Mouse (Mus musculus) spleen, postnatal 36 days (tissue): Measurements from ENCODE around the gene Itgb1.

Experiments used
- DNase-seq, 2 experiments: peaks; one replicate each; pipeline ENCODE4 v3.0.0; 2022; ENCODE audit warnings: low spot score in 2 of 2, mixed read lengths in 1 of 2

Itgb1 gene

GRCm38 (mm10) chr8:128681970-128682369, 3.5 kb upstream of the Itgb1 start:
- no peak for DNase-seq

GRCm38 (mm10) chr8:128684609-128685506, 596 bp upstream of the Itgb1 start:
- peak in 1 of 2 experiments; percentile 46 for DNase-seq

DNA sequence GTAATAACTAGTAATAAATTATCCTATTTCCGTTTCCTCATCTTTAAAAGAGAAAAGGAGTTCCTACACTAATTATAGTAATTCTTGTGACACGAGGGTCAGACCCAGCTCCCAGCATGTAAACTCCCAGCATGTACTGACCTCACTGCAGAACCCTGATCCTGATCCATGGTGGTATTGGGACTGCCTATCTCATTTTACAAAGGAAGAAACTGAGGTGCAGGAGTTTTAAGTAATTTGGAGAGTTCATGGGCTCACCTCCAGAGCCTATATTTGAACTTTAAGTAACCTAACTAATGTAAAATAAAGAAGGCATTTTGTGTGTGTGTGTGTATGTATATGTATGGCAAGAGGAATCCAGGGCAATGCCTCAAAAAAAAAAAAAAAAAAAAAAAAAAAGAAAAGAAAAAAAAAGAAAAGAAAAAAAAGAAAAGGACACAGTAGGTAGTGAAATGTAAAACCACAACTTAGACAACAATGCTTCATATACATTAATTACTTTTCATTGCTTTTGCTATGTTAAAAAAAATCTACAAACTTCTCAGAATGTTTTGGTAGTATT, 1.1 kb downstream of the Itgb1 start:
- no peak for DNase-seq

DNA sequence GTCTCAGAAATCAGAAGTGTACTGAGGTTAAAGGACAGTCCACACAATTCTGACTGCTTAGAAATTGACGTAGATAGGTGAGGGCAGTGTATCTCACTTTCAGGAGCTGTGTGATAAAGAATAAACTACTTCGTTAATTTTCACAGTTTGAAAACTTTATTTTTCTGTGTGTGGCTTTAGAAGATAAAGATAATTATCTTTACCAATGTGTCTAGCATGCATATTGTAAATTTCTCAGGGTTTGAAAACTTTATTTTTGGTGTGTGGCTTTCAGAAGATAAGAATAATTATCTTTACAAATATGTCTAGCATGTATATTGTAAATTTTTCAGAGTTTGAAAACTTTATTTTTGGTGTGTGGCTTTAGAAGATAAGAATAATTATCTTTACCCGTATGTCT, 3.2 kb downstream of the Itgb1 start:
- DNase-seq: no peak

GRCm38 (mm10) chr8:128690056-128690455, 4.6 kb downstream of the Itgb1 start:
- DNase-seq: no peak

- no peak for DNase-seq
These were observed 11.4 kb downstream of the Itgb1 start for GRCm38 (mm10) chr8:128696701-128697397.

DNA sequence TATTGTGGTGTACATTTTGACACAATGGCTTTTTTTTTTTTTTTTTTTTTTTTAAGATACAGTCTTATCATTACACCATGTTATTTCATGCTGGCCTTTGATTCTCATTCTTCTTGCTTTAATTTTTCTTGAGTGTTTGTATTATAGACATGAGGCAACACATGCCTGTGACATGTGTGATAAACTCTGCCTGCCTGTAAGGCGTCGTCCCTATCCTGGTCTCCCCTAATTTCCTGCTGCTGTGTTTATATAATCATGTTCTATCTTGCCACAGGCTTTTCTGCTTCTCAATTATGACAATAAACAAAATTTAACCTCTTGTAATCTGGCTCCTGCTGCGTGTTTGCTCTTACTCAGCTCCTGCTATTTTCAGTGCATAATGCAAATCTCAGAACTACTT, 12.5 kb downstream of the Itgb1 start:
- no peak for DNase-seq

DNA sequence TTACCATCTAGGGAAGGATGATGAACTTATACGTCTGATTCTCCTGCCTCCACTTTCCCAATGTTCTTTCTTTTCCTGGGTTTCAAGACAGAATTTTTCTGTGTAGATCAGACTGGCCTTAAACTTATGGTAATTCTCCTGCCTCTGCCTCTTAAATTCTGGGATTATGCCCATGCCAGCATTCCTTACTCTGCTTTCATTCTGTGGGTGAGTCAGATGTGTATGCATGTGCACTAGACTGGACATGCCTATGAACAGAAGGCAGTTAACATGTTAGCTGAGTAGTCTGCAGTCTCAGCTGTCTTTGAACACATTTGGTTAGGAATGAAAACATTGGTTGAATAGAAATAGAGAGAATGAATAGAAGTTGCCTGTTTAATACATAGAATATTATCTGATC, 18.9 kb downstream of the Itgb1 start:
- DNase-seq: no peak

DNA sequence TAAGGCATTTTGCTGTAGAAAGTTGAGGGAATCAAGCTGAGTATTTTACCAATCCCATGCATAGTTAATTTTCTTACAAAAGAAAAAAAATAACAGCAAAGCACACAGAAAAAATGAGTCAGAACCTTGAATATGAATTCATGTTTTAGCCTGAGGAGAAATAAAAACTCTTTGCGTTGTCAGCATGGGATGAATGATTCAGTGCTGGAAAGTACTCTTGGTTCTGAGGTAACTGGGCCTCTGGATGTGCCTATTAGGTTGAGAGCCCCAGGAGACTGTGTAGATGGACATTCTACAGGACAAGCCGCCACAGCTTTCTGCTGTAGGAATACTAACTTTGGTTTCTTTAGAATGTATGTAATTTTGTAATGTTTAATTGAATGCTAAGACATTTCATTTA, 19.4 kb downstream of the Itgb1 start:
- DNase-seq: no peak

DNA sequence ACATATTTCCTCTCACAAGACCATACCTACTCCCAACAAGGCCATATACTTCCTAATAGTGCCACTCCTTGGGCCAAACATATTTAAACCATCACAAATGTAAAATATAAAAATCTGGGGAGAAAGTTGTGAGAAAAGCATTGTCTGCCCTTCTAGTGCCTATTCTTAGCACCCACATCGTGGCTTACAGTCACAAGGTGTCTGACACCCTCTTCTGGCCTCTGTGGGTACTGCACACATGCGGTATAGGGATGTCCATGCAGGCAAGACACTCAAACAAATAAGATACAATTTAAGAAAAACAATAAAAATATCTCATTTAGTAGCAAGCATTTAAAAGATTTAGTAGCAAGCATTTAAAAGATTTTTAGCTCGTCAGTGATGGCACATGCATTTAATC, 23.8 kb downstream of the Itgb1 start:
- DNase-seq: peak; percentile 59 to 70

DNA sequence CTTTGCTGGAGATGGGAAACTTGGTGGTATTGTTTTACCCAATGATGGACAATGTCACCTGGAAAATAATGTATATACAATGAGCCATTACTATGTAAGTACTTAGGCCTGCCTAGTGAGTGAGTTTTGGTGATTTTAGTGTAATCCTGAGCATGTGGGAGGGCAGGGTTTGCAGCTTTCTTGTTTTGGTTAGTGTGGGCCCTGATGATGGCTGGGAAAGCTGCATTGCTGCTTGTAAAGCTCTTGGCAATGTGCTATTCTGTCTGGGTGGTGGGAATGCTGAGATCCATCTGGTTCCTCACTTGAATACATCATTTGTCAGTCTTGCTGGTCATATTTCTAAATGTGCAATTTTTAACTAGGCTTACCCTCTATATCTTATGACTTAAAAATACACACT, 30.7 kb downstream of the Itgb1 start:
- DNase-seq: no peak

DNA sequence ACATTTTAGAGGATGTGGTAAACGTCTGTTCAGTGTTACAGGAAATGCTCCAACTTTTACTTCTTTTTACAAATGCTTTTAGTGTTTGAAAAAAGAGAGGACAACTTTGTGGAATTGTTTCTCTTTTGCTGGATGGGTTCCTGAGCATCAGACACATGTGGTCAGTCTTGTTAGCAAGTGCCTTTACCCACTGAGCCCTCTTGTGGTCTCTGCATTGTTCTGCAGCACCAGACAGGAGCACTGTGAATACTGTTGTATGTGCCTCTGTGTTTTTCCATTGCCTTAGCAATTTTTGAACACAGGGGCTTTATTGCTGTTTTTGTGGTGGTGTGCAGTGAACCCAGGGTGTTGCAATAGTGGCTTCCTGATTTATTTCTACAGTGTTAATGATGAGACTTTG, 39.4 kb downstream of the Itgb1 start:
- no peak for DNase-seq

GRCm38 (mm10) chr8:128727213-128727612, 41.8 kb downstream of the Itgb1 start:
- no peak for DNase-seq

DNA sequence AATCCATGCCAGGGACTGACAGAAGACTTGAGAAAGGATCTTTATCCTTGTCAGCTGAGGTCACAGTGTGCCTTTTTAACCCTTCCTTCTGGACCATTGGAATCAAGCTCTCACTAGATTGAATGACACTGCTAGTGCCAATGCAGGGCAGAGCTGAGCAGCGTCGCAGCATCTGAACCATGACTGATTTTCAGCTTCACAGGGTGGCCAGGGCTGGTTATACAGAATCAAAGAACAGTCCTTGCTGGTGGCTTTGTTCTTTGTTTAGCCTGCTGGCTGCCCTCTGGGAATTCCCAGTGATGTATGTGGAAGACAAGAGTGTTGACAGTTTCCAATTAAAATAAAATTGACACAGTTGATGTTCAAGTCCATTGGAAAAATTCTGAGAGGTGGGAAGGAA, 46.8 kb downstream of the Itgb1 start:
- DNase-seq: no peak

DNA sequence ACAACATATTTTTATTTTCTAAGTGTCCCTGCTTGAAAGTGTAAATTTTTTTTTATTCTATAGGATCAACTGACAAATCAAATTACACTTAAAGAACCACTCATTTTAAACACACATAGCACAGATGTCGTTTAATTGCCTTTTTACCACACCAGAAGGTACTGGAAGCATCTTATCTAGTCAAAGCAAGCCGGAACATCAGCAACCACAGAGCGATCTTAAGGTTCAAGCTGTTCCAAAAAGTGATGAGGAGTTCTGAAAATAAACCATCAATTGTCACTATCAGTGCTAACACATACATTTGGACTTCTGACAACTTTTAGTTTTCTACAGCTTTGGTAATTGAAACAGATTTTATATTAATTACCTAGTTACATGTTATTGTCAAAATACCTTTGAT, 48.7 kb downstream of the Itgb1 start:
- DNase-seq: no peak

GRCm38 (mm10) chr8:128735692-128736091, 50.2 kb downstream of the Itgb1 start:
- no peak for DNase-seq
